Mouse (Mus musculus): ENCODE results near the gene Srbd1.

Gene Srbd1

GRCm38 (mm10) chr17:85974591-85974990 lies 170.4 kb downstream of the Srbd1 start:
- DNase-seq, result no peak

GRCm38 (mm10) chr17:85971120-85971519 lies 173.9 kb downstream of the Srbd1 start:
- DNase-seq, result no peak

- DNase-seq, result no peak
Measured at GRCm38 (mm10) chr17:85961653-85962052, 183.3 kb downstream of the Srbd1 start.

GRCm38 (mm10) chr17:85951771-85952170 lies 193.2 kb downstream of the Srbd1 start:
- no peak for DNase-seq

GRCm38 (mm10) chr17:85949919-85950505 lies 195.0 kb downstream of the Srbd1 start:
- DNase-seq, result no peak

- DNase-seq, result no peak
Measured at GRCm38 (mm10) chr17:85948911-85949909, 195.8 kb downstream of the Srbd1 start.

GRCm38 (mm10) chr17:85944726-85945125 lies 200.2 kb downstream of the Srbd1 start:
- DNase-seq, result no peak

GRCm38 (mm10) chr17:85943994-85944640 lies 200.9 kb downstream of the Srbd1 start:
- DNase-seq, result no peak

GRCm38 (mm10) chr17:85943551-85943981 lies 201.4 kb downstream of the Srbd1 start:
- no peak for DNase-seq

- no peak for DNase-seq
Measured at GRCm38 (mm10) chr17:85943071-85943470, 201.9 kb downstream of the Srbd1 start.

- no peak for DNase-seq
Measured at GRCm38 (mm10) chr17:85942123-85942522, 202.9 kb downstream of the Srbd1 start.

- DNase-seq, result no peak
Measured at GRCm38 (mm10) chr17:85941141-85941738, 203.7 kb downstream of the Srbd1 start.

GRCm38 (mm10) chr17:85937131-85937530 lies 207.8 kb downstream of the Srbd1 start:
- DNase-seq, result no peak

- no peak for DNase-seq
Measured at GRCm38 (mm10) chr17:85935268-85935667, 209.7 kb downstream of the Srbd1 start.

All from cerebellum, adult 11 months (tissue).